Mouse (Mus musculus) c-Kit-positive CD71-negative TER-119-negative erythroid progenitor cells, embryonic 14.5 days (primary cell): ENCODE results near the gene Gm9747.

ENCODE experiments used
- DNase-seq: peaks from one replicate; pipeline ENCODE4 v3.0.0-alpha.2; 2013; ENCODE audit warnings: low read depth

The Gm9747 gene

GRCm38 (mm10) chr1:82232812-82233211 lies at the start of gene Gm9747:
Gene Gm9747, plus strand, starts transcription at chr1:82233112.
- DNase-seq = no peak

GRCm38 (mm10) chr1:82183913-82184442 lies 48.9 kb upstream of the Gm9747 start:
- DNase-seq = no peak

- DNase-seq = no peak
Measured at GRCm38 (mm10) chr1:82188549-82189231, 44.2 kb upstream of the Gm9747 start.

- no peak for DNase-seq
Measured at GRCm38 (mm10) chr1:82189516-82189915, 43.4 kb upstream of the Gm9747 start.

GRCm38 (mm10) chr1:82191579-82191978 lies 41.3 kb upstream of the Gm9747 start:
- DNase-seq = no peak

GRCm38 (mm10) chr1:82199918-82200317 lies 33.0 kb upstream of the Gm9747 start:
- no peak for DNase-seq

GRCm38 (mm10) chr1:82200636-82201035 lies 32.3 kb upstream of the Gm9747 start:
- no peak for DNase-seq

- DNase-seq = no peak
Measured at GRCm38 (mm10) chr1:82207511-82207910, 25.4 kb upstream of the Gm9747 start.

GRCm38 (mm10) chr1:82220673-82221396 lies 12.1 kb upstream of the Gm9747 start:
- DNase-seq = no peak

- no peak for DNase-seq
Measured at GRCm38 (mm10) chr1:82221462-82221861, 11.4 kb upstream of the Gm9747 start.

GRCm38 (mm10) chr1:82223042-82223795 lies 9.7 kb upstream of the Gm9747 start:
- no peak for DNase-seq

- no peak for DNase-seq
Measured at GRCm38 (mm10) chr1:82228841-82229240, 4.1 kb upstream of the Gm9747 start.

- DNase-seq = no peak
Measured at GRCm38 (mm10) chr1:82234616-82235015, 1.7 kb downstream of the Gm9747 start.

- DNase-seq = no peak
Measured at GRCm38 (mm10) chr1:82235455-82236104, 2.7 kb downstream of the Gm9747 start.

GRCm38 (mm10) chr1:82238245-82238644 lies 5.3 kb downstream of the Gm9747 start:
- DNase-seq = no peak

GRCm38 (mm10) chr1:82239409-82240201 lies 6.7 kb downstream of the Gm9747 start:
- no peak for DNase-seq

- no peak for DNase-seq
Measured at GRCm38 (mm10) chr1:82243260-82243825, 10.4 kb downstream of the Gm9747 start.

GRCm38 (mm10) chr1:82245002-82245401 lies 12.1 kb downstream of the Gm9747 start:
- DNase-seq = no peak

GRCm38 (mm10) chr1:82247221-82247951 lies 14.5 kb downstream of the Gm9747 start:
- DNase-seq = no peak

GRCm38 (mm10) chr1:82253789-82254445 lies 21.0 kb downstream of the Gm9747 start:
- DNase-seq = no peak
